Mouse (Mus musculus): ENCODE measurements around the gene Guca2a. TPM values are rescaled to one million over a fixed set of nuclear protein-coding genes. Genes with fewer than 3 reads are reported as not detected.
"Not testable (repeated sequence)": the region's sequence is repeated elsewhere in the genome, so short reads cannot be mapped to it uniquely, and the experiment has no call there.

The Guca2a gene
- polyA plus RNA-seq, 1 experiment from 2014 or later: 13.4 TPM

GRCm38 (mm10) chr4:119626081-119626645 is 11.3 kb upstream of the Guca2a start:
- Histone ChIP-seq H3K4me3 (ENCODE audit: low read length) (no peak overlapping the region), H3K36me3 (ENCODE audit: insufficient read depth, low read length) (peaks cover 44% of the 10 kb centered on the region), H3K4me1 (ENCODE audit: insufficient read depth, low read length) (peaks cover 2% of the 10 kb centered on the region), H3K27me3 (ENCODE audit: insufficient read depth, low read length) (no peaks in the 10 kb centered on the region), H3K4me2 (replicated peaks; ENCODE audit: low read depth, low read length) (no peak overlapping the region), H3K9ac (replicated peaks; ENCODE audit: low read length) (no peak overlapping the region), H3K27ac (ENCODE audit: low read length) (no peak overlapping the region), H3K9me3 (ENCODE audit: low read length) (no peaks in the 10 kb centered on the region)
- 68% methylated on average over 7 of the region's 7 CpGs for WGBS
- no peak for ATAC-seq (ENCODE audit: low FRiP score, low TSS enrichment)

GRCm38 (mm10) chr4:119626876-119627275 is 10.6 kb upstream of the Guca2a start:
- Histone ChIP-seq H3K4me1 (ENCODE audit: insufficient read depth, low read length) (peaks cover 8% of the 10 kb centered on the region), H3K27me3 (ENCODE audit: insufficient read depth, low read length) (no peaks in the 10 kb centered on the region), H3K9me3 (ENCODE audit: low read length) (no peaks in the 10 kb centered on the region), H3K27ac (ENCODE audit: low read length) (no peak overlapping the region), H3K4me3 (ENCODE audit: low read length) (no peak overlapping the region), H3K9ac (replicated peaks; ENCODE audit: low read length) (no peak overlapping the region), H3K36me3 (ENCODE audit: insufficient read depth, low read length) (peaks cover 39% of the 10 kb centered on the region), H3K4me2 (replicated peaks; ENCODE audit: low read depth, low read length) (no peak overlapping the region)
- ATAC-seq (ENCODE audit: low FRiP score, low TSS enrichment): no peak
- WGBS: 92% methylated on average over 3 of the region's 3 CpGs

- Histone ChIP-seq H3K4me3 (ENCODE audit: low read length) (no peak overlapping the region), H3K4me1 (ENCODE audit: insufficient read depth, low read length) (peaks cover 8% of the 10 kb centered on the region), H3K9me3 (ENCODE audit: low read length) (no peaks in the 10 kb centered on the region), H3K4me2 (replicated peaks; ENCODE audit: low read depth, low read length) (no peak overlapping the region), H3K9ac (replicated peaks; ENCODE audit: low read length) (no peak overlapping the region), H3K27me3 (ENCODE audit: insufficient read depth, low read length) (no peaks in the 10 kb centered on the region), H3K36me3 (ENCODE audit: insufficient read depth, low read length) (peaks cover 35% of the 10 kb centered on the region), H3K27ac (ENCODE audit: low read length) (no peak overlapping the region)
- no peak for ATAC-seq (ENCODE audit: low FRiP score, low TSS enrichment)
- 80% methylated on average over 4 of the region's 4 CpGs for WGBS
Measured at GRCm38 (mm10) chr4:119627317-119627716, 10.2 kb upstream of the Guca2a start.

- ATAC-seq (ENCODE audit: low FRiP score, low TSS enrichment); H3K9ac ChIP-seq (replicated peaks; ENCODE audit: low read length); H3K27me3 ChIP-seq (ENCODE audit: insufficient read depth, low read length); H3K27ac ChIP-seq (ENCODE audit: low read length); H3K4me3 ChIP-seq (ENCODE audit: low read length); H3K4me2 ChIP-seq (replicated peaks; ENCODE audit: low read depth, low read length); H3K4me1 ChIP-seq (ENCODE audit: insufficient read depth, low read length); H3K9me3 ChIP-seq (ENCODE audit: low read length): not testable (repeated sequence)
- WGBS: 77% methylated on average over 4 of the region's 4 CpGs
- H3K36me3 ChIP-seq (ENCODE audit: insufficient read depth, low read length): peaks cover 26% of the 10 kb centered on the region
Measured at GRCm38 (mm10) chr4:119628363-119628762, 9.1 kb upstream of the Guca2a start.

GRCm38 (mm10) chr4:119631115-119631919 is 6.2 kb upstream of the Guca2a start:
- no peak overlapping the region for H3K9ac ChIP-seq (replicated peaks; ENCODE audit: low read length)
- ATAC-seq (ENCODE audit: low FRiP score, low TSS enrichment): peak; percentile 75
- peaks cover 15% of the 10 kb centered on the region for H3K36me3 ChIP-seq (ENCODE audit: insufficient read depth, low read length)
- H3K4me2 ChIP-seq (replicated peaks; ENCODE audit: low read depth, low read length): no peak overlapping the region
- H3K4me3 ChIP-seq (ENCODE audit: low read length): no peak overlapping the region
- no peaks in the 10 kb centered on the region for H3K9me3 ChIP-seq (ENCODE audit: low read length)
- peak overlapping the region; percentile 43; the same call in 1 of the 2 replicates for H3K27ac ChIP-seq (ENCODE audit: low read length)
- no peaks in the 10 kb centered on the region for H3K27me3 ChIP-seq (ENCODE audit: insufficient read depth, low read length)
- 21% methylated on average over 11 of the region's 11 CpGs for WGBS
- H3K4me1 ChIP-seq (ENCODE audit: insufficient read depth, low read length): peaks cover 8% of the 10 kb centered on the region

GRCm38 (mm10) chr4:119632721-119633120 is 4.8 kb upstream of the Guca2a start:
- no peak overlapping the region for H3K4me2 ChIP-seq (replicated peaks; ENCODE audit: low read depth, low read length)
- no peaks in the 10 kb centered on the region for H3K9me3 ChIP-seq (ENCODE audit: low read length)
- peaks cover 10% of the 10 kb centered on the region; the same call in 1 of the 2 replicates for H3K36me3 ChIP-seq (ENCODE audit: insufficient read depth, low read length)
- peaks cover 11% of the 10 kb centered on the region for H3K4me1 ChIP-seq (ENCODE audit: insufficient read depth, low read length)
- ATAC-seq (ENCODE audit: low FRiP score, low TSS enrichment): no peak
- no peak overlapping the region for H3K27ac ChIP-seq (ENCODE audit: low read length)
- WGBS: 63% methylated on average over 7 of the region's 7 CpGs
- H3K27me3 ChIP-seq (ENCODE audit: insufficient read depth, low read length): no peaks in the 10 kb centered on the region
- no peak overlapping the region for H3K4me3 ChIP-seq (ENCODE audit: low read length)
- H3K9ac ChIP-seq (replicated peaks; ENCODE audit: low read length): no peak overlapping the region

- Histone ChIP-seq H3K36me3 (ENCODE audit: insufficient read depth, low read length) (peaks cover 10% of the 10 kb centered on the region; the same call in 1 of the 2 replicates), H3K27me3 (ENCODE audit: insufficient read depth, low read length) (no peaks in the 10 kb centered on the region), H3K9ac (replicated peaks; ENCODE audit: low read length) (no peak overlapping the region), H3K4me3 (ENCODE audit: low read length) (no peak overlapping the region), H3K4me2 (replicated peaks; ENCODE audit: low read depth, low read length) (no peak overlapping the region), H3K4me1 (ENCODE audit: insufficient read depth, low read length) (peaks cover 11% of the 10 kb centered on the region), H3K9me3 (ENCODE audit: low read length) (no peaks in the 10 kb centered on the region), H3K27ac (ENCODE audit: low read length) (no peak overlapping the region)
- WGBS: 59% methylated on average over 7 of the region's 7 CpGs
- ATAC-seq (ENCODE audit: low FRiP score, low TSS enrichment): no peak
Measured at GRCm38 (mm10) chr4:119633342-119633741, 4.2 kb upstream of the Guca2a start.

- ATAC-seq (ENCODE audit: low FRiP score, low TSS enrichment): no peak
- H3K9ac ChIP-seq (replicated peaks; ENCODE audit: low read length): no peak overlapping the region
- peaks cover 9% of the 10 kb centered on the region; the same call in 1 of the 2 replicates for H3K36me3 ChIP-seq (ENCODE audit: insufficient read depth, low read length)
- H3K9me3 ChIP-seq (ENCODE audit: low read length): no peaks in the 10 kb centered on the region
- H3K4me2 ChIP-seq (replicated peaks; ENCODE audit: low read depth, low read length): no peak overlapping the region
- H3K4me3 ChIP-seq (ENCODE audit: low read length): no peak overlapping the region
- no peaks in the 10 kb centered on the region for H3K27me3 ChIP-seq (ENCODE audit: insufficient read depth, low read length)
- H3K27ac ChIP-seq (ENCODE audit: low read length): no peak overlapping the region
- peaks cover 11% of the 10 kb centered on the region for H3K4me1 ChIP-seq (ENCODE audit: insufficient read depth, low read length)
- WGBS: 79% methylated on average over 3 of the region's 3 CpGs
Measured at GRCm38 (mm10) chr4:119633948-119634347, 3.6 kb upstream of the Guca2a start.

- H3K27me3 ChIP-seq (ENCODE audit: insufficient read depth, low read length): no peaks in the 10 kb centered on the region
- H3K4me3 ChIP-seq (ENCODE audit: low read length): no peak overlapping the region
- ATAC-seq (ENCODE audit: low FRiP score, low TSS enrichment): no peak
- H3K9ac ChIP-seq (replicated peaks; ENCODE audit: low read length): no peak overlapping the region
- 42% methylated on average over 6 of the region's 6 CpGs for WGBS
- no peaks in the 10 kb centered on the region for H3K9me3 ChIP-seq (ENCODE audit: low read length)
- 0 out of 2 replicates have a peak, but pooled peaks cover 1% of the 10 kb centered on the region for H3K36me3 ChIP-seq (ENCODE audit: insufficient read depth, low read length)
- no peak overlapping the region for H3K4me2 ChIP-seq (replicated peaks; ENCODE audit: low read depth, low read length)
- H3K27ac ChIP-seq (ENCODE audit: low read length): no peak overlapping the region
- H3K4me1 ChIP-seq (ENCODE audit: insufficient read depth, low read length): peaks cover 11% of the 10 kb centered on the region
Measured at GRCm38 (mm10) chr4:119634908-119635660, 2.4 kb upstream of the Guca2a start.

Data from kidney, embryonic 16.5 days (tissue).